Comparison of ENCODE assay signal across 9 mouse cellular contexts in genomic region chr1:93114713-93115463, GRCm38 (mm10). TPM values are rescaled to one million over a fixed set of nuclear protein-coding genes. Genes with fewer than 3 reads are reported as not detected.
DNase-seq lines count a peak whose midpoint lies in the region; ATAC-seq and TF ChIP-seq lines count a peak whose summit lies in the region.
"Had no signal": no experiment of that assay in that cellular context is flagged by ENCODE, and none has a peak within 500 bp of the region (broad histone marks: within the 10 kb centered on the region; RNA-seq: fewer than 3 reads in every experiment).

No protein-coding gene starts in this region.

- peak overlapping the region; percentile 51 for H3K4me2 ChIP-seq in embryonic facial prominence, embryonic 15.5 days (replicated peaks)
- peak overlapping the region; percentile 7; the same call in 1 of the 2 replicates for H3K4me2 ChIP-seq in liver, embryonic 16.5 days (ENCODE audit: low read depth, low read length)
- H3K4me2 ChIP-seq in neural tube, embryonic 15.5 days, result peak overlapping the region; percentile 67

- intact Hi-C loops in heart, postnatal 10 days (cut with DNase I), result no loop called here

- H3K4me3 ChIP-seq in E14TG2a.4 (replicated peaks; ENCODE audit: low read length), result 0 out of 2 replicates have a peak overlapping the region, but pooled peaks have one; percentile 37
- peak overlapping the region; percentile 40 for H3K4me3 ChIP-seq in embryonic facial prominence, embryonic 15.5 days (replicated peaks)
- H3K4me3 ChIP-seq in liver, embryonic 16.5 days (ENCODE audit: low read depth, low read length), result no peak overlapping the region
- H3K4me3 ChIP-seq in neural tube, embryonic 15.5 days (replicated peaks), result peak overlapping the region; percentile 38

- ATAC-seq in embryonic facial prominence, embryonic 15.5 days (ENCODE audit: insufficient number of reproducible peaks, low FRiP score, low TSS enrichment, low read depth), result peak; percentile 97
- peak; percentile 51; the same call in 1 of the 2 replicates for ATAC-seq in liver, embryonic 16.5 days (ENCODE audit: low read depth)
- peak; percentile 98 for ATAC-seq in neural tube, embryonic 15.5 days (ENCODE audit: low FRiP score)

- peak; percentile 97 for DNase-seq in brain, adult 2 months (ENCODE audit: low read depth, low spot score)
- DNase-seq in heart, postnatal 10 days, result peak; percentile 56 to 60
- DNase-seq in kidney, postnatal 4 days, result peak; percentile 84 to 87
- DNase-seq in urinary bladder, postnatal 36 days (ENCODE audit: low spot score in 2 of 2), result peak; percentile 44 to 70

- peaks cover 7% of the 10 kb centered on the region for H3K4me1 ChIP-seq in E14TG2a.4 (replicated peaks; ENCODE audit: low read depth, low read length)
- peaks cover 10% of the 10 kb centered on the region for H3K4me1 ChIP-seq in embryonic facial prominence, embryonic 15.5 days
- H3K4me1 ChIP-seq in liver, embryonic 16.5 days (ENCODE audit: control insufficient read depth, low read depth, low read length), result no peaks in the 10 kb centered on the region
- peaks cover 11% of the 10 kb centered on the region for H3K4me1 ChIP-seq in neural tube, embryonic 15.5 days

- H3K9me3 ChIP-seq in E14TG2a.4 (ENCODE audit: low read length), result no peaks in the 10 kb centered on the region
- H3K9me3 ChIP-seq in embryonic facial prominence, embryonic 15.5 days (replicated peaks), result no peaks in the 10 kb centered on the region
- no peaks in the 10 kb centered on the region for H3K9me3 ChIP-seq in liver, embryonic 16.5 days (replicated peaks; ENCODE audit: control insufficient read depth, low read length)
- H3K9me3 ChIP-seq in neural tube, embryonic 15.5 days (replicated peaks), result no peaks in the 10 kb centered on the region

- 25% methylated on average over 21 of the region's 21 CpGs for WGBS in embryonic facial prominence, embryonic 15.5 days
- 22% methylated on average over 21 of the region's 21 CpGs for WGBS in liver, embryonic 16.5 days (ENCODE audit: insufficient replicate concordance)
- 24% methylated on average over 21 of the region's 21 CpGs for WGBS in neural tube, embryonic 15.5 days

- no peaks in the 10 kb centered on the region for H3K36me3 ChIP-seq in E14TG2a.4 (ENCODE audit: insufficient read depth, low read length)
- H3K36me3 ChIP-seq in embryonic facial prominence, embryonic 15.5 days, result no peaks in the 10 kb centered on the region
- no peaks in the 10 kb centered on the region for H3K36me3 ChIP-seq in liver, embryonic 16.5 days (ENCODE audit: control insufficient read depth, insufficient read depth)
- H3K36me3 ChIP-seq in neural tube, embryonic 15.5 days, result no peaks in the 10 kb centered on the region

- peaks cover 34% of the 10 kb centered on the region for H3K27me3 ChIP-seq in E14TG2a.4 (ENCODE audit: insufficient read depth, low read length)
- H3K27me3 ChIP-seq in embryonic facial prominence, embryonic 15.5 days, result no peaks in the 10 kb centered on the region
- H3K27me3 ChIP-seq in liver, embryonic 16.5 days (ENCODE audit: control insufficient read depth, insufficient read depth, low read depth, low read length), result no peaks in the 10 kb centered on the region
- no peaks in the 10 kb centered on the region for H3K27me3 ChIP-seq in neural tube, embryonic 15.5 days (replicated peaks)

- H3K27ac ChIP-seq in embryonic facial prominence, embryonic 15.5 days (replicated peaks), result no peak overlapping the region
- no peak overlapping the region for H3K27ac ChIP-seq in liver, embryonic 16.5 days (ENCODE audit: low read length)
- H3K27ac ChIP-seq in neural tube, embryonic 15.5 days (replicated peaks), result peak overlapping the region; percentile 74

- no peak overlapping the region for H3K9ac ChIP-seq in embryonic facial prominence, embryonic 15.5 days
- H3K9ac ChIP-seq in liver, embryonic 16.5 days (ENCODE audit: low read depth, low read length), result no peak overlapping the region
- H3K9ac ChIP-seq in neural tube, embryonic 15.5 days (replicated peaks), result peak overlapping the region; percentile 44

- TF ChIP-seq CTCF in E14TG2a.4 (conservative IDR thresholded peaks at IDR 0.05; ENCODE audit: low read length), result no peak

RNA-seq across cellular contexts. Expression of gene Kif1a, which starts 13.1 kb away (rescaled TPM):
- polyA plus RNA-seq in embryonic facial prominence, embryonic 15.5 days (2015; fragmentation: Nextera tagmentation; extraction: Ambion mirVana), result 26.8 and 32.7 TPM in 2 replicates
- 1 to 10 TPM; 3.1 to 3.4 TPM for total RNA-seq in heart, postnatal 10 days (2021)
- polyA plus RNA-seq in liver, embryonic 16.5 days (2015; fragmentation: Nextera tagmentation; extraction: Ambion mirVana), result 0.19 and 0.20 TPM in 2 replicates
- 433 and 485 TPM in 2 replicates for polyA plus RNA-seq in neural tube, embryonic 15.5 days (2015; fragmentation: Nextera tagmentation; extraction: Ambion mirVana)
- total RNA-seq: neutrophil, adult 5-6 weeks had no signal

RNA-seq across cellular contexts. Expression of gene Agxt, which starts 20.2 kb away (rescaled TPM):
- 0.11 TPM in 1 of 2 replicates, not detected in the other for polyA plus RNA-seq in embryonic facial prominence, embryonic 15.5 days (2015; fragmentation: Nextera tagmentation; extraction: Ambion mirVana)
- total RNA-seq in heart, postnatal 10 days (2021), result not detected
- polyA plus RNA-seq in liver, embryonic 16.5 days (2015; fragmentation: Nextera tagmentation; extraction: Ambion mirVana), result 15.5 and 17.4 TPM in 2 replicates
- not detected in 2 replicates for polyA plus RNA-seq in neural tube, embryonic 15.5 days (2015; fragmentation: Nextera tagmentation; extraction: Ambion mirVana)
- total RNA-seq: neutrophil, adult 5-6 weeks had no signal

RNA-seq across cellular contexts. Expression of gene 2310007B03Rik, which starts 45.9 kb away (rescaled TPM):
- 18.3 and 21.8 TPM in 2 replicates for polyA plus RNA-seq in embryonic facial prominence, embryonic 15.5 days (2015; fragmentation: Nextera tagmentation; extraction: Ambion mirVana)
- not detected for total RNA-seq in heart, postnatal 10 days (2021)
- polyA plus RNA-seq in liver, embryonic 16.5 days (2015; fragmentation: Nextera tagmentation; extraction: Ambion mirVana), result 0.11 and 0.32 TPM in 2 replicates
- polyA plus RNA-seq in neural tube, embryonic 15.5 days (2015; fragmentation: Nextera tagmentation; extraction: Ambion mirVana), result 0.10 and 0.75 TPM in 2 replicates

RNA-seq across cellular contexts. Expression of gene Crocc2, which starts 53.6 kb away (rescaled TPM):
- 2.8 and 5.8 TPM in 2 replicates for polyA plus RNA-seq in embryonic facial prominence, embryonic 15.5 days (2015; fragmentation: Nextera tagmentation; extraction: Ambion mirVana)
- under 1 TPM; 0.19 to 0.37 TPM for total RNA-seq in heart, postnatal 10 days (2021)
- polyA plus RNA-seq in liver, embryonic 16.5 days (2015; fragmentation: Nextera tagmentation; extraction: Ambion mirVana), result 0.01 TPM in 1 of 2 replicates, not detected in the other
- 0.23 and 0.32 TPM in 2 replicates for polyA plus RNA-seq in neural tube, embryonic 15.5 days (2015; fragmentation: Nextera tagmentation; extraction: Ambion mirVana)
- total RNA-seq: neutrophil, adult 5-6 weeks had no signal

Comparison
In these comparisons a context has a peak if more than half of its experiments do, and no peak if none do; other contexts are left out.
1. H3K4me2 ChIP-seq: peak in every context shown above with its lines; median percentile 67 in neural tube, embryonic 15.5 days; 51 in embryonic facial prominence, embryonic 15.5 days; 7 in liver, embryonic 16.5 days.
2. RNA of gene Kif1a, which starts 13.1 kb away (polyA plus RNA-seq): 433 to 485 TPM in neural tube, embryonic 15.5 days and 26.8 to 32.7 TPM in embryonic facial prominence, embryonic 15.5 days; 0.19 to 0.20 TPM in liver, embryonic 16.5 days; every median in the first group is over 10 times any median in the second.
3. RNA of gene Agxt, which starts 20.2 kb away (polyA plus RNA-seq): 15.5 to 17.4 TPM in liver, embryonic 16.5 days; 0.11 TPM in embryonic facial prominence, embryonic 15.5 days and not detected in neural tube, embryonic 15.5 days; every median in the first group is over 10 times any median in the second.
4. RNA of gene 2310007B03Rik, which starts 45.9 kb away (polyA plus RNA-seq): 18.3 to 21.8 TPM in embryonic facial prominence, embryonic 15.5 days; 0.11 to 0.32 TPM in liver, embryonic 16.5 days and 0.10 to 0.75 TPM in neural tube, embryonic 15.5 days; every median in the first group is over 10 times any median in the second.
5. Peak in every context shown above with its lines, with median percentiles within 50 percentile points of each other: DNase-seq and ATAC-seq.